Mouse (Mus musculus) midbrain, embryonic 11.5 days (tissue): ENCODE results near the gene Zswim8. TPM values are rescaled to one million over a fixed set of nuclear protein-coding genes. Genes with fewer than 3 reads are reported as not detected.

Experiments used
- ATAC-seq: fragments of 200-750 bp; cut with Nextera tagmentation; 2 replicates; pipeline ENCODE4 v1.8.0; 2017; ENCODE audit warnings: moderate TSS enrichment, moderate library complexity; ENCODE audit not compliant: low FRiP score
- DNase-seq: peaks from one replicate; pipeline ENCODE4 v3.0.0; 2015; ENCODE audit warnings: low spot score; ENCODE audit errors: missing footprints
- H3K27ac ChIP-seq: fragments of 300-500 bp; sonication (generic); 2 replicates; pipeline ENCODE4 v1.5.1; 2014; ENCODE audit warnings: low read depth, low read length
- H3K27me3 ChIP-seq: fragments of 300-500 bp; sonication (generic); 2 replicates; pipeline ENCODE4 v1.6.1; 2014; ENCODE audit warnings: mild to moderate bottlenecking, low read length, moderate library complexity, mixed read lengths; ENCODE audit not compliant: control insufficient read depth, insufficient read depth
- H3K36me3 ChIP-seq: fragments of 300-500 bp; sonication (generic); 2 replicates; pipeline ENCODE4 v1.6.1; 2014; ENCODE audit warnings: mild to moderate bottlenecking, low read length, moderate library complexity, mixed read lengths; ENCODE audit not compliant: control insufficient read depth, insufficient read depth
- H3K4me1 ChIP-seq: fragments of 300-500 bp; sonication (generic); 2 replicates; pipeline ENCODE4 v1.6.1; 2014; ENCODE audit warnings: low read length; ENCODE audit not compliant: control insufficient read depth, insufficient read depth
- H3K4me2 ChIP-seq: fragments of 300-500 bp; sonication (generic); 2 replicates; pipeline ENCODE4 v1.6.1; 2014; ENCODE audit warnings: mild to moderate bottlenecking, moderate library complexity
- H3K4me3 ChIP-seq: fragments of 300-500 bp; sonication (generic); 2 replicates; pipeline ENCODE4 v1.5.1; 2014; ENCODE audit warnings: low read depth, low read length
- H3K9ac ChIP-seq: fragments of 300-500 bp; sonication (generic); 2 replicates; pipeline ENCODE4 v1.6.1; 2014; ENCODE audit warnings: low read length
- H3K9me3 ChIP-seq: fragments of 300-500 bp; sonication (generic); 2 replicates; pipeline ENCODE4 v1.6.1; 2016; ENCODE audit warnings: low read length; ENCODE audit not compliant: control insufficient read depth
- WGBS: fragments of 180-500 bp; shearing (Covaris S2); extraction: QIAGEN DNeasy Blood & Tissue Kit; methylation state at CpG from one replicate; pipeline ENCODE4 v1.1.7; 2014; 5-methylcytosine and 5-hydroxymethylcytosine counted together
- microRNA-seq: library from miRNA; unstranded; fragments of <30 nt; microRNA quantifications from one replicate; pipeline ENCODE4, GENCODE M21; 2017
- polyA plus RNA-seq: library from polyadenylated mRNA; unstranded; fragments of >200 nt; fragmentation: Nextera tagmentation; extraction: Ambion mirVana; gene quantifications from 2 replicates; pipeline ENCODE4 v1.2.1, GENCODE M21; 2014

Gene Zswim8
- polyA plus RNA-seq, 1 experiment from 2014 or later = 22.9 TPM

GRCm38 (mm10) chr14:20771941-20772340, 64.6 kb downstream of the Zswim8 start:
- 92% methylated on average over 3 of the region's 3 CpGs for WGBS
- Histone ChIP-seq H3K27ac (no peak overlapping the region), H3K27me3 (no peaks in the 10 kb centered on the region), H3K4me3 (no peak overlapping the region), H3K9me3 (no peaks in the 10 kb centered on the region), H3K4me2 (no peak overlapping the region), H3K9ac (no peak overlapping the region), H3K36me3 (peaks cover 2% of the 10 kb centered on the region; the same call in 1 of the 2 replicates), H3K4me1 (peaks cover 27% of the 10 kb centered on the region)
- ATAC-seq (no peak), DNase-seq (no peak)

DNA sequence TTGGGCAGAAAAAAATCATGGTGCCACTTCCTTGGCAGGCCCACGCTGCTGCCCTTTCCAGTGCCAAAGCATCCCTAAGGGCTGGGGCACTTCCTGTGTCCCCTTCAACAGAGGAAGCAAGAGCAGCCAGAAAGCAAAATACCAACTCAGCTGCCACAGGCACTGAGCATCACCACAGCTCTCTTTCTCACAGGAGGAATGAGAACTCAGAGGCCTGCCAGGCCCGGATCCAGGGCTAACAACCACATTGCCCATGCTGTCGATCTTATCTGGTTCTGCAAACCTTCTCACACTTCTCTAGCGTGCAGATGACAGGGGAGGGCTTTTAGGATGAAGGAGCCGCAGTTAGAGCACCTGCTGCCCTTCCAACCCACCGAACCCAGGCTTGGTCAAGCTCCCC, 65.5 kb downstream of the Zswim8 start:
- Histone ChIP-seq H3K4me3 (no peak overlapping the region), H3K36me3 (peaks cover 2% of the 10 kb centered on the region), H3K27me3 (no peaks in the 10 kb centered on the region), H3K4me1 (peaks cover 27% of the 10 kb centered on the region), H3K9me3 (no peaks in the 10 kb centered on the region), H3K9ac (no peak overlapping the region), H3K27ac (no peak overlapping the region), H3K4me2 (no peak overlapping the region)
- no peak for ATAC-seq
- DNase-seq = no peak
- WGBS = 82% methylated on average over 6 of the region's 6 CpGs

Small RNA genes lying within 50 kb of the gene (microRNA-seq; reads per million reads assigned to microRNA genes)
- 1.7 reads per million for gene Mir6946

Other genes with a start within 250 kb of the Zswim8 start
- gene Anxa7, start 227.4 kb upstream of the Zswim8 start, polyA plus RNA-seq = 11.9 TPM in 2 replicates
- gene Mss51, start 210.7 kb upstream of the Zswim8 start, polyA plus RNA-seq = 0.83 and 1.1 TPM in 2 replicates
- gene Ppp3cb, start 161.0 kb upstream of the Zswim8 start, polyA plus RNA-seq = 58.4 and 66.2 TPM in 2 replicates
- 14.2 and 14.3 TPM in 2 replicates for gene Usp54, start 66.5 kb upstream of the Zswim8 start, polyA plus RNA-seq
- gene Myoz1, start 51.0 kb upstream of the Zswim8 start, polyA plus RNA-seq = 0.26 TPM in 1 of 2 replicates, not detected in the other
- gene Synpo2l, start 39.2 kb upstream of the Zswim8 start, polyA plus RNA-seq = 0.14 and 0.22 TPM in 2 replicates
- 74.3 and 74.7 TPM in 2 replicates for gene Sec24c, start 33.2 kb upstream of the Zswim8 start, polyA plus RNA-seq
- 20.7 and 22.0 TPM in 2 replicates for gene Fut11, start 12.6 kb upstream of the Zswim8 start, polyA plus RNA-seq
- 256 and 258 TPM in 2 replicates for gene Chchd1, start 4.5 kb upstream of the Zswim8 start, polyA plus RNA-seq
- gene Ndst2, start 27.0 kb downstream of the Zswim8 start, polyA plus RNA-seq = 22.0 and 23.0 TPM in 2 replicates
- gene Camk2g, start 86.5 kb downstream of the Zswim8 start, polyA plus RNA-seq = 35.9 and 39.5 TPM in 2 replicates
- 0.22 and 0.40 TPM in 2 replicates for gene Plau, start 129.1 kb downstream of the Zswim8 start, polyA plus RNA-seq
- gene Vcl, start 221.8 kb downstream of the Zswim8 start, polyA plus RNA-seq = 27.0 and 29.4 TPM in 2 replicates